Mouse (Mus musculus) ES-E14 (cell line): ENCODE measurements around the gene Morn5. TPM values are rescaled to one million over a fixed set of nuclear protein-coding genes. Genes with fewer than 3 reads are reported as not detected.

Experiments used
- DNase-seq: peaks from one replicate; pipeline ENCODE4 v3.0.0-alpha.2; 2013; ENCODE audit warnings: low read depth, low spot score
- H3K27ac ChIP-seq: 2 replicates; pipeline ENCODE4 v1.5.1; 2012; ENCODE audit warnings: low read depth, mild to moderate bottlenecking, low read length, moderate library complexity, mixed read lengths; ENCODE audit not compliant: poor library complexity, insufficient read depth, severe bottlenecking
- H3K36me3 ChIP-seq: 2 replicates; pipeline ENCODE4 v1.6.1; 2012; ENCODE audit warnings: mild to moderate bottlenecking, low read length, moderate library complexity, mixed read lengths; ENCODE audit not compliant: control insufficient read depth, poor library complexity, insufficient read depth, severe bottlenecking
- H3K4me1 ChIP-seq, 2 experiments: fragments of 150-350 bp in 1 of 2; sonication (generic) in 1 of 2; 2 replicates each; pipeline ENCODE4 v1.6.1; 2012; ENCODE audit warnings: low read length in 2 of 2, mild to moderate bottlenecking in 1 of 2, mixed read lengths in 1 of 2; ENCODE audit not compliant: control insufficient read depth in 2 of 2, insufficient read depth in 2 of 2, poor library complexity in 1 of 2
- H3K4me3 ChIP-seq, 2 experiments: fragments of 150-350 bp in 1 of 2; sonication (generic) in 1 of 2; 2 replicates each; pipeline ENCODE4 v1.5.1; 2012; ENCODE audit warnings: low read length in 2 of 2, low read depth in 1 of 2, mild to moderate bottlenecking in 1 of 2, mixed read lengths in 1 of 2; ENCODE audit not compliant: insufficient read depth in 1 of 2, poor library complexity in 1 of 2, severe bottlenecking in 1 of 2
- H3K9ac ChIP-seq: 2 replicates; pipeline ENCODE4 v1.6.1; 2012; ENCODE audit warnings: low read depth, mild to moderate bottlenecking, low read length, mixed read lengths; ENCODE audit not compliant: poor library complexity, insufficient read depth, severe bottlenecking
- H3K9me3 ChIP-seq: fragments of 150-350 bp; sonication (generic); 2 replicates; pipeline ENCODE4 v1.6.1; 2012; ENCODE audit warnings: low read depth, mild to moderate bottlenecking, low read length; ENCODE audit not compliant: control insufficient read depth, insufficient read depth
- CHD2 ChIP-seq: IDR thresholded peaks from 2 replicates; pipeline ENCODE4 v1.6.1; 2014; ENCODE audit warnings: mild to moderate bottlenecking, low read depth, low read length, inconsistent platforms
- HCFC1 ChIP-seq: IDR thresholded peaks from 2 replicates; pipeline ENCODE4 v1.6.1; 2012; ENCODE audit warnings: low read length, inconsistent platforms, borderline replicate concordance; ENCODE audit not compliant: insufficient read depth
- MAFK ChIP-seq: IDR thresholded peaks from 2 replicates; pipeline ENCODE4 v1.6.1; 2014; ENCODE audit warnings: mild to moderate bottlenecking, low read depth, low read length, inconsistent platforms; ENCODE audit not compliant: insufficient read depth
- ZC3H11A ChIP-seq: IDR thresholded peaks from 2 replicates; pipeline ENCODE4 v1.6.1; 2012; ENCODE audit warnings: low read depth, mild to moderate bottlenecking, inconsistent platforms, low read length, borderline replicate concordance
- ZNF384 ChIP-seq: IDR thresholded peaks from 2 replicates; pipeline ENCODE4 v1.6.1; 2012; ENCODE audit warnings: low read depth, low read length, inconsistent platforms
- in situ Hi-C, 2 experiments: fragments of 600-800 bp; cut with MboI; formaldehyde crosslinking; loops; one replicate each; pipeline ENCODE4 v1.15.1; 2025; ENCODE audit warnings: low sequenced_read_pairs in 2 of 2, inconsistent platforms in 1 of 2; ENCODE audit not compliant: unreplicated experiment in 2 of 2
- total RNA-seq: library from RNA; depleted of rRNA; stranded (reverse); fragments of 300-350 nt; gene quantifications from 2 replicates; pipeline ENCODE4 v1.2.3, GENCODE M21; 2012

Gene Morn5
- total RNA-seq, 1 experiment: not detected

GRCm38 (mm10) chr2:36039297-36039985, 9.8 kb upstream of the Morn5 start:
- Histone ChIP-seq H3K4me1 (peaks cover 0 to 6% of the 10 kb centered on the region in 2 experiments; a peak in 2 of 4 replicates), H3K36me3 (peaks cover 15% of the 10 kb centered on the region), H3K4me3 (no peak overlapping the region), H3K27ac (no peak overlapping the region), H3K9me3 (no peaks in the 10 kb centered on the region), H3K9ac (no peak overlapping the region)
- TF ChIP-seq CHD2 (no peak), ZC3H11A (no peak), ZNF384 (no peak), HCFC1 (no peak), MAFK (no peak)
- in situ Hi-C loops: no loop called here
- no peak for DNase-seq

GRCm38 (mm10) chr2:36040872-36041271, 8.4 kb upstream of the Morn5 start:
- H3K9me3 ChIP-seq: no peaks in the 10 kb centered on the region
- TF ChIP-seq HCFC1 (no peak), MAFK (no peak), ZC3H11A (no peak), CHD2 (no peak), ZNF384 (no peak)
- no peak overlapping the region for H3K9ac ChIP-seq
- peaks cover 0 to 6% of the 10 kb centered on the region in 2 experiments; a peak in 2 of 4 replicates for H3K4me1 ChIP-seq
- in situ Hi-C loops: no loop called here
- DNase-seq: no peak
- no peak overlapping the region for H3K4me3 ChIP-seq
- peaks cover 15% of the 10 kb centered on the region for H3K36me3 ChIP-seq
- no peak overlapping the region for H3K27ac ChIP-seq

- 0 out of 4 replicates have a peak, but pooled peaks cover 0 to 2% of the 10 kb centered on the region in 2 experiments for H3K4me1 ChIP-seq
- H3K27ac ChIP-seq: no peak overlapping the region
- H3K36me3 ChIP-seq: peaks cover 7% of the 10 kb centered on the region
- TF ChIP-seq CHD2 (no peak), ZC3H11A (no peak), ZNF384 (no peak), HCFC1 (no peak), MAFK (no peak)
- in situ Hi-C loops: no loop called here
- no peak for DNase-seq
- H3K9ac ChIP-seq: peak overlapping the region; percentile 1; the same call in 1 of the 2 replicates
- no peaks in the 10 kb centered on the region for H3K9me3 ChIP-seq
- H3K4me3 ChIP-seq: peak overlapping the region; percentile 85 to 87
These were observed 1.1 kb upstream of the Morn5 start for GRCm38 (mm10) chr2:36048164-36048563.

- no peak overlapping the region for H3K4me3 ChIP-seq
- H3K27ac ChIP-seq: no peak overlapping the region
These were observed 303 bp downstream of the Morn5 start for GRCm38 (mm10) chr2:36049567-36049954.

More at GRCm38 (mm10) chr2:36049567-36049954, 303 bp downstream of the Morn5 start:
- no peak overlapping the region for H3K9ac ChIP-seq
- 0 out of 2 replicates have a peak, but pooled peaks cover 2% of the 10 kb centered on the region for H3K36me3 ChIP-seq
- in situ Hi-C loops: no loop called here
- no peak for DNase-seq
- no peak for TF ChIP-seq MAFK
- no peak for TF ChIP-seq CHD2
- TF ChIP-seq ZC3H11A: no peak
- no peak for TF ChIP-seq ZNF384
- TF ChIP-seq HCFC1: no peak
- 0 out of 4 replicates have a peak, but pooled peaks cover 0 to 2% of the 10 kb centered on the region in 2 experiments for H3K4me1 ChIP-seq
- no peaks in the 10 kb centered on the region for H3K9me3 ChIP-seq
